Comparison of ENCODE assay signal across 8 mouse cellular contexts in genomic region chr7:90265289-90265970, GRCm38 (mm10). TPM values are rescaled to one million over a fixed set of nuclear protein-coding genes. Genes with fewer than 3 reads are reported as not detected.
DNase-seq lines count a peak whose midpoint lies in the region; ATAC-seq and TF ChIP-seq lines count a peak whose summit lies in the region.

Gene Ccdc83 (minus strand): TSS chr7:90265777.

- no peak within 1 kb of the TSS for H3K9ac ChIP-seq in lung, embryonic 15.5 days

- H3K4me3 ChIP-seq in hindbrain, embryonic 10.5 days = peak within 1 kb of the TSS; percentile 44
- H3K4me3 ChIP-seq in lung, embryonic 15.5 days = peak within 1 kb of the TSS; percentile 25
- H3K4me3 ChIP-seq in thymus, adult 2 months (ENCODE audit: control insufficient read depth, insufficient read depth, low read length) = no peak within 1 kb of the TSS

- TF ChIP-seq CTCF in thymus, adult 2 months (IDR thresholded peaks at IDR 0.05; ENCODE audit: borderline replicate concordance, control insufficient read depth, extremely low read depth, insufficient read depth, low read length, poor library complexity) = peak; percentile 94

- no peaks in the 10 kb centered on the region for H3K9me3 ChIP-seq in hindbrain, embryonic 10.5 days
- H3K9me3 ChIP-seq in lung, embryonic 15.5 days = no peaks in the 10 kb centered on the region

- peak; percentile 85 for ATAC-seq in frontal cortex, adult (ENCODE audit: low TSS enrichment)
- ATAC-seq in lung, embryonic 15.5 days (ENCODE audit: borderline replicate concordance, extremely low read depth, low FRiP score, low TSS enrichment) = peak; percentile 85

- H3K27ac ChIP-seq in hindbrain, embryonic 10.5 days = peak within 1 kb of the TSS; percentile 80
- H3K27ac ChIP-seq in lung, embryonic 15.5 days = no peak within 1 kb of the TSS
- H3K27ac ChIP-seq in thymus, adult 2 months (ENCODE audit: control insufficient read depth, insufficient read depth, low read length) = no peak within 1 kb of the TSS

- peak; percentile 74 for DNase-seq in MN1 (ENCODE audit: low spot score)
- DNase-seq in cerebellum, adult 9-10 months = peak; percentile 82
- peak; percentile 88 for DNase-seq in hindbrain, embryonic 10.5 days (ENCODE audit: low spot score)
- peak; percentile 76 for DNase-seq in layer of hippocampus, adult 9-10 months (ENCODE audit: low spot score)
- DNase-seq in ovary, adult 18-20 months (ENCODE audit: low spot score) = peak; percentile 55
- DNase-seq in thymus, adult 2 months = peak; percentile 73

- H3K36me3 ChIP-seq in hindbrain, embryonic 10.5 days = no peaks in the 10 kb centered on the region
- no peaks in the 10 kb centered on the region for H3K36me3 ChIP-seq in lung, embryonic 15.5 days
- no peaks in the 10 kb centered on the region for H3K36me3 ChIP-seq in thymus, adult 2 months (ENCODE audit: control insufficient read depth, insufficient read depth, low read length)

- peaks cover 17% of the 10 kb centered on the region for H3K4me1 ChIP-seq in hindbrain, embryonic 10.5 days (replicated peaks)
- peaks cover 4% of the 10 kb centered on the region for H3K4me1 ChIP-seq in lung, embryonic 15.5 days
- H3K4me1 ChIP-seq in thymus, adult 2 months (replicated peaks; ENCODE audit: control insufficient read depth, insufficient read depth, low read length) = no peaks in the 10 kb centered on the region

- TF ChIP-seq POLR2A in thymus, adult 2 months (IDR thresholded peaks at IDR 0.05; ENCODE audit: control insufficient read depth, extremely low read depth, insufficient read depth, low read length, poor library complexity) = no peak

- 7% methylated on average over 28 of the region's 28 CpGs for WGBS in hindbrain, embryonic 10.5 days
- WGBS in lung, embryonic 15.5 days = 5% methylated on average over 28 of the region's 28 CpGs
- WGBS in thymus, adult 2 months = 15% methylated on average over 28 of the region's 28 CpGs

- peak within 1 kb of the TSS; percentile 59 for H3K4me2 ChIP-seq in lung, embryonic 15.5 days

- H3K27me3 ChIP-seq in hindbrain, embryonic 10.5 days (ENCODE audit: insufficient read depth, poor library complexity, severe bottlenecking) = no peaks in the 10 kb centered on the region
- H3K27me3 ChIP-seq in lung, embryonic 15.5 days = no peaks in the 10 kb centered on the region
- H3K27me3 ChIP-seq in thymus, adult 2 months (ENCODE audit: control insufficient read depth, insufficient read depth, low read length) = no peaks in the 10 kb centered on the region

RNA-seq across cellular contexts. Expression of gene Ccdc83, which starts in this region (rescaled TPM):
- polyA plus RNA-seq in hindbrain, embryonic 10.5 days (2016; fragmentation: Nextera tagmentation; extraction: Ambion mirVana) = not detected in 2 replicates
- not detected in 2 replicates for polyA plus RNA-seq in lung, embryonic 15.5 days (2015; fragmentation: Nextera tagmentation; extraction: Ambion mirVana)
- not detected in 2 replicates for polyA plus RNA-seq in thymus, adult 2 months (2012; rRNA removed)

Comparison
In these comparisons a context has a peak if more than half of its experiments do, and no peak if none do; other contexts are left out.
1. Peak in DNase-seq, H3K4me3 ChIP-seq and H3K27ac ChIP-seq in hindbrain, embryonic 10.5 days; RNA of the gene not detected or under 1 TPM.
2. Peak in ATAC-seq, H3K4me3 ChIP-seq and H3K4me2 ChIP-seq in lung, embryonic 15.5 days; RNA of the gene not detected or under 1 TPM.
3. Peak in DNase-seq in thymus, adult 2 months; RNA of the gene not detected or under 1 TPM.